Mouse (Mus musculus): ENCODE measurements around the gene Dkkl1. TPM values are rescaled to one million over a fixed set of nuclear protein-coding genes. Genes with fewer than 3 reads are reported as not detected.

Gene Dkkl1
- total RNA-seq, 2 experiments from 2014 or later: not detected

GRCm38 (mm10) chr7:45221680-45222079 lies 9.7 kb upstream of the Dkkl1 start:
- intact Hi-C loops (cut with DNase I): no loop called here
- no peak for DNase-seq
- H3K27ac ChIP-seq: no peak overlapping the region
- H3K4me3 ChIP-seq: no peak overlapping the region
- no peak for TF ChIP-seq CTCF (IDR thresholded peaks at IDR 0.05)

GRCm38 (mm10) chr7:45216442-45217183 lies 4.7 kb upstream of the Dkkl1 start:
- peak; percentile 65 for DNase-seq
- TF ChIP-seq CTCF (IDR thresholded peaks at IDR 0.05): no peak

GRCm38 (mm10) chr7:45215673-45216441 lies 3.9 kb upstream of the Dkkl1 start, which contains the start of gene Tead2:
Gene Tead2, plus strand, starts transcription at chr7:45215753.
- TF ChIP-seq CTCF (IDR thresholded peaks at IDR 0.05): no peak
- peak; percentile 62 for DNase-seq
- Histone ChIP-seq H3K4me3 (peak within 1 kb of the TSS; percentile 79), H3K27ac (peak within 1 kb of the TSS; percentile 76)
- intact Hi-C loops (cut with DNase I): no loop called here

More at GRCm38 (mm10) chr7:45216442-45217183, 4.7 kb upstream of the Dkkl1 start:
- Histone ChIP-seq H3K27ac (peak overlapping the region; percentile 76), H3K4me3 (peak overlapping the region; percentile 79)
- intact Hi-C loops (cut with DNase I): no loop called here

- Histone ChIP-seq H3K4me3 (no peak overlapping the region), H3K27ac (no peak overlapping the region)
- no peak for DNase-seq
- intact Hi-C loops (cut with DNase I): no loop called here
- no peak for TF ChIP-seq CTCF (IDR thresholded peaks at IDR 0.05)
These were observed 1.8 kb upstream of the Dkkl1 start for GRCm38 (mm10) chr7:45213708-45214107.

- H3K4me3 ChIP-seq: no peak overlapping the region
- intact Hi-C loops (cut with DNase I): no loop called here
- no peak overlapping the region for H3K27ac ChIP-seq
- no peak for DNase-seq
- no peak for TF ChIP-seq CTCF (IDR thresholded peaks at IDR 0.05)
These were observed 409 bp upstream of the Dkkl1 start for GRCm38 (mm10) chr7:45212356-45212755.

- no peak for DNase-seq
- intact Hi-C loops (cut with DNase I): no loop called here
- no peak overlapping the region for H3K27ac ChIP-seq
- H3K4me3 ChIP-seq: no peak overlapping the region
- no peak for TF ChIP-seq CTCF (IDR thresholded peaks at IDR 0.05)
These were observed 877 bp downstream of the Dkkl1 start for GRCm38 (mm10) chr7:45211070-45211469.

GRCm38 (mm10) chr7:45208260-45208659 lies 3.7 kb downstream of the Dkkl1 start:
- no peak for DNase-seq
- no peak overlapping the region for H3K4me3 ChIP-seq
- no peak overlapping the region for H3K27ac ChIP-seq
- TF ChIP-seq CTCF (IDR thresholded peaks at IDR 0.05): peak; percentile 13; the same call in 1 of the 2 replicates
- intact Hi-C loops (cut with DNase I): no loop called here

- H3K27ac ChIP-seq: peak within 1 kb of the TSS; percentile 57
- DNase-seq: peak; percentile 90
- TF ChIP-seq CTCF (IDR thresholded peaks at IDR 0.05): no peak
- H3K4me3 ChIP-seq: peak within 1 kb of the TSS; percentile 77
- intact Hi-C loops (cut with DNase I): no loop called here
These were observed 7.4 kb downstream of the Dkkl1 start, which contains the start of gene Ccdc155 for GRCm38 (mm10) chr7:45204380-45205143. Gene Ccdc155, minus strand, starts transcription at chr7:45204892.

- Histone ChIP-seq H3K4me3 (no peak overlapping the region), H3K27ac (no peak overlapping the region)
- intact Hi-C loops (cut with DNase I): no loop called here
- DNase-seq: no peak
- TF ChIP-seq CTCF (IDR thresholded peaks at IDR 0.05): no peak
These were observed 9.3 kb downstream of the Dkkl1 start for GRCm38 (mm10) chr7:45202654-45203053.

- Histone ChIP-seq H3K4me3 (no peak overlapping the region), H3K27ac (no peak overlapping the region)
- no peak for TF ChIP-seq CTCF (IDR thresholded peaks at IDR 0.05)
- no peak for DNase-seq
- intact Hi-C loops (cut with DNase I): loop anchor here (1.0 to 2.0 kb wide), 2 partner anchors 37 to 120 kb away; no protein-coding TSS in a partner anchor
These were observed 13.0 kb downstream of the Dkkl1 start for GRCm38 (mm10) chr7:45198961-45199360.

GRCm38 (mm10) chr7:45198435-45198834 lies 13.5 kb downstream of the Dkkl1 start:
- TF ChIP-seq CTCF (IDR thresholded peaks at IDR 0.05): peak; percentile 84
- H3K27ac ChIP-seq: no peak overlapping the region
- intact Hi-C loops (cut with DNase I): loop anchor here (1.0 to 2.0 kb wide), 2 partner anchors 36 to 120 kb away; no protein-coding TSS in a partner anchor
- no peak overlapping the region for H3K4me3 ChIP-seq
- DNase-seq: peak; percentile 88

GRCm38 (mm10) chr7:45196994-45197393 lies 15.0 kb downstream of the Dkkl1 start:
- DNase-seq: no peak
- intact Hi-C loops (cut with DNase I): no loop called here
- no peak overlapping the region for H3K27ac ChIP-seq

More at GRCm38 (mm10) chr7:45196994-45197393, 15.0 kb downstream of the Dkkl1 start:
- no peak for TF ChIP-seq CTCF (IDR thresholded peaks at IDR 0.05)
- no peak overlapping the region for H3K4me3 ChIP-seq

Measured in gastrocnemius, adult 2 months (tissue).